Mouse (Mus musculus) bone marrow, adult 2 months (tissue): ENCODE measurements at regions not wholly inside any gene's neighbourhood (a gene's known extent, or its start where the extent isn't known, plus 50 kb on each side); places are given as distances from the start of the nearest gene placed in this dataset.

Source experiments
- H3K27ac ChIP-seq: fragments of 200-500 bp; 2 replicates; pipeline ENCODE4 v1.5.1; 2012; ENCODE audit warnings: low read depth, mild to moderate bottlenecking, control low read depth, inconsistent platforms, low read length; ENCODE audit not compliant: control insufficient read depth, poor library complexity, insufficient read depth
- H3K4me1 ChIP-seq: fragments of 200-500 bp; 2 replicates; pipeline ENCODE4 v1.6.1; 2011; ENCODE audit warnings: low read length; ENCODE audit not compliant: control insufficient read depth, insufficient read depth
- H3K4me3 ChIP-seq: fragments of 200-500 bp; replicated peaks from 2 replicates; pipeline ENCODE3; 2011; ENCODE audit warnings: mild to moderate bottlenecking, low read depth, low read length, control low read depth; ENCODE audit not compliant: control insufficient read depth
- CTCF ChIP-seq: fragments of 200-500 bp; IDR thresholded peaks from 2 replicates; pipeline ENCODE4 v1.5.1; 2011; ENCODE audit warnings: low read length, control low read depth; ENCODE audit not compliant: control insufficient read depth, insufficient read depth
- POLR2A ChIP-seq: fragments of 200-500 bp; IDR thresholded peaks from 2 replicates; pipeline ENCODE4 v1.6.1; 2011; ENCODE audit warnings: low read depth, mild to moderate bottlenecking, control low read depth, low read length, borderline replicate concordance; ENCODE audit not compliant: control insufficient read depth
- WGBS: fragments of 180-500 bp; shearing (Covaris S2); methylation state at CpG from one replicate; pipeline ENCODE4 v1.1.7; 2018; 5-methylcytosine and 5-hydroxymethylcytosine counted together

GRCm38 (mm10) chr12:27130544-27130943 is 211.8 kb downstream of the Sox11 start:
- TF ChIP-seq POLR2A (no peak), CTCF (no peak)
- Histone ChIP-seq H3K4me1 (no peaks in the 10 kb centered on the region), H3K4me3 (no peak overlapping the region), H3K27ac (no peak overlapping the region)
- 72% methylated on average over 1 of the region's 1 CpGs for WGBS

GRCm38 (mm10) chr12:27127054-27127605 is 215.2 kb downstream of the Sox11 start:
- no peak overlapping the region for H3K4me3 ChIP-seq
- H3K27ac ChIP-seq = no peak overlapping the region
- H3K4me1 ChIP-seq = no peaks in the 10 kb centered on the region
- 17% methylated on average over 10 of the region's 10 CpGs for WGBS
- TF ChIP-seq CTCF = no peak
- TF ChIP-seq POLR2A = no peak

- no peak overlapping the region for H3K4me3 ChIP-seq
- 76% methylated on average over 6 of the region's 6 CpGs for WGBS
- H3K27ac ChIP-seq = no peak overlapping the region
- no peaks in the 10 kb centered on the region for H3K4me1 ChIP-seq
- no peak for TF ChIP-seq CTCF
- TF ChIP-seq POLR2A = no peak
Observed at GRCm38 (mm10) chr12:27118581-27118980, 223.8 kb downstream of the Sox11 start.

- WGBS = 77% methylated on average over 6 of the region's 6 CpGs
- H3K4me1 ChIP-seq = no peaks in the 10 kb centered on the region
- H3K27ac ChIP-seq = no peak overlapping the region
- TF ChIP-seq POLR2A = no peak
- no peak for TF ChIP-seq CTCF
- no peak overlapping the region for H3K4me3 ChIP-seq
Observed at GRCm38 (mm10) chr12:27115392-27115791, 227.0 kb downstream of the Sox11 start.

- WGBS = 84% methylated on average over 9 of the region's 9 CpGs
- Histone ChIP-seq H3K4me3 (no peak overlapping the region), H3K4me1 (no peaks in the 10 kb centered on the region), H3K27ac (no peak overlapping the region)
- TF ChIP-seq CTCF = no peak
Observed at GRCm38 (mm10) chr12:27104925-27105571, 237.3 kb downstream of the Sox11 start.

GRCm38 (mm10) chr12:27102996-27103395 is 239.4 kb downstream of the Sox11 start:
- WGBS = 66% methylated on average over 2 of the region's 2 CpGs
- TF ChIP-seq POLR2A (no peak), CTCF (no peak)
- Histone ChIP-seq H3K27ac (no peak overlapping the region), H3K4me1 (no peaks in the 10 kb centered on the region), H3K4me3 (no peak overlapping the region)

GRCm38 (mm10) chr12:27089206-27089605 is 253.2 kb downstream of the Sox11 start:
- no peak overlapping the region for H3K4me3 ChIP-seq
- H3K4me1 ChIP-seq = no peaks in the 10 kb centered on the region
- no peak overlapping the region for H3K27ac ChIP-seq
- 78% methylated on average over 1 of the region's 1 CpGs for WGBS
- TF ChIP-seq POLR2A (no peak), CTCF (no peak)

- WGBS = 79% methylated on average over 2 of the region's 2 CpGs
Observed at GRCm38 (mm10) chr12:27085890-27086289, 256.5 kb downstream of the Sox11 start.

More at GRCm38 (mm10) chr12:27085890-27086289, 256.5 kb downstream of the Sox11 start:
- Histone ChIP-seq H3K27ac (no peak overlapping the region), H3K4me3 (no peak overlapping the region), H3K4me1 (no peaks in the 10 kb centered on the region)
- TF ChIP-seq POLR2A (no peak), CTCF (no peak)
